Comparison of ENCODE assay signal across 8 mouse cellular contexts in genomic region chr15:10679571-10679970, GRCm38 (mm10). TPM values are rescaled to one million over a fixed set of nuclear protein-coding genes. Genes with fewer than 3 reads are reported as not detected.
DNase-seq lines count a peak whose midpoint lies in the region; ATAC-seq and TF ChIP-seq lines count a peak whose summit lies in the region.

No protein-coding gene starts in this region.

- H3K4me2 ChIP-seq in intestine, embryonic 15.5 days (replicated peaks) = no peak overlapping the region
- H3K4me2 ChIP-seq in intestine, postnatal 0 days (replicated peaks; ENCODE audit: low read depth) = no peak overlapping the region
- no peak overlapping the region for H3K4me2 ChIP-seq in embryonic facial prominence, embryonic 13.5 days

- intact Hi-C loops in heart, postnatal 10 days (cut with DNase I) = no loop called here

- H3K9me3 ChIP-seq in intestine, embryonic 15.5 days = no peaks in the 10 kb centered on the region
- H3K9me3 ChIP-seq in intestine, postnatal 0 days (ENCODE audit: control insufficient read depth) = no peaks in the 10 kb centered on the region
- H3K9me3 ChIP-seq in embryonic facial prominence, embryonic 13.5 days = no peaks in the 10 kb centered on the region

- WGBS in intestine, embryonic 15.5 days = 66% methylated on average over 4 of the region's 4 CpGs
- 58% methylated on average over 4 of the region's 4 CpGs for WGBS in intestine, postnatal 0 days
- WGBS in embryonic facial prominence, embryonic 13.5 days = 42% methylated on average over 4 of the region's 4 CpGs

- peak; percentile 61; the same call in 1 of the 2 replicates for ATAC-seq in intestine, embryonic 15.5 days
- ATAC-seq in intestine, postnatal 0 days = no peak
- ATAC-seq in embryonic facial prominence, embryonic 13.5 days (ENCODE audit: insufficient number of reproducible peaks, insufficient read depth, low FRiP score, low TSS enrichment, low read depth) = peak; percentile 56; the same call in 1 of the 2 replicates

- H3K4me1 ChIP-seq in intestine, embryonic 15.5 days (replicated peaks) = peaks cover 4% of the 10 kb centered on the region; the same call in 1 of the 2 replicates
- no peaks in the 10 kb centered on the region for H3K4me1 ChIP-seq in intestine, postnatal 0 days (replicated peaks; ENCODE audit: control insufficient read depth, insufficient read depth, low read length)
- peaks cover 69% of the 10 kb centered on the region for H3K4me1 ChIP-seq in embryonic facial prominence, embryonic 13.5 days

- H3K27me3 ChIP-seq in intestine, embryonic 15.5 days (replicated peaks) = no peaks in the 10 kb centered on the region
- no peaks in the 10 kb centered on the region for H3K27me3 ChIP-seq in intestine, postnatal 0 days (replicated peaks; ENCODE audit: control insufficient read depth, insufficient read depth, low read length)
- no peaks in the 10 kb centered on the region for H3K27me3 ChIP-seq in embryonic facial prominence, embryonic 13.5 days

- DNase-seq in 3T3-L1 (ENCODE audit: low read depth, low spot score) = peak; percentile 79
- DNase-seq in heart, postnatal 10 days = peak; percentile 48 to 55
- DNase-seq in layer of hippocampus, postnatal 36 days = no peak
- no peak for DNase-seq in cerebellum, adult 11 months
- DNase-seq in cerebellum, adult 9-11 months = no peak

- H3K36me3 ChIP-seq in intestine, embryonic 15.5 days = no peaks in the 10 kb centered on the region
- H3K36me3 ChIP-seq in intestine, postnatal 0 days (ENCODE audit: control insufficient read depth, insufficient read depth) = no peaks in the 10 kb centered on the region
- H3K36me3 ChIP-seq in embryonic facial prominence, embryonic 13.5 days = no peaks in the 10 kb centered on the region

- no peak overlapping the region for H3K9ac ChIP-seq in intestine, embryonic 15.5 days
- no peak overlapping the region for H3K9ac ChIP-seq in intestine, postnatal 0 days (ENCODE audit: low read depth, low read length)
- H3K9ac ChIP-seq in embryonic facial prominence, embryonic 13.5 days = 0 out of 2 replicates have a peak overlapping the region, but pooled peaks have one; percentile 16

- TF ChIP-seq CTCF in intestine, postnatal 0 days (IDR thresholded peaks at IDR 0.05; ENCODE audit: low read depth) = no peak

- no peak overlapping the region for H3K27ac ChIP-seq in intestine, embryonic 15.5 days
- H3K27ac ChIP-seq in intestine, postnatal 0 days (ENCODE audit: low read depth, low read length) = no peak overlapping the region
- H3K27ac ChIP-seq in embryonic facial prominence, embryonic 13.5 days = peak overlapping the region; percentile 80; the same call in 1 of the 2 replicates

- H3K4me3 ChIP-seq in intestine, embryonic 15.5 days (replicated peaks) = no peak overlapping the region
- H3K4me3 ChIP-seq in intestine, postnatal 0 days (ENCODE audit: low read depth, low read length) = no peak overlapping the region
- H3K4me3 ChIP-seq in embryonic facial prominence, embryonic 13.5 days = no peak overlapping the region

RNA-seq across cellular contexts. Expression of gene Rai14, which starts 34.9 kb away (rescaled TPM):
- 16.8 and 17.4 TPM in 2 replicates for polyA plus RNA-seq in intestine, embryonic 15.5 days (2015; fragmentation: Nextera tagmentation; extraction: Ambion mirVana)
- polyA plus RNA-seq in intestine, postnatal 0 days (2015; fragmentation: Nextera tagmentation; extraction: Ambion mirVana) = 6.2 and 6.9 TPM in 2 replicates
- 78.9 and 87.3 TPM in 2 replicates for polyA plus RNA-seq in embryonic facial prominence, embryonic 13.5 days (2015; fragmentation: Nextera tagmentation; extraction: Ambion mirVana)
- 10 to 100 TPM in 1 of 2 experiments, 1 to 10 TPM in 1; 9.7 to 11.0 TPM for total RNA-seq in heart, postnatal 10 days (2021)
- total RNA-seq in layer of hippocampus, postnatal 36 days (2021) = 1 to 10 TPM; 4.8 to 5.6 TPM

Comparison
In these comparisons a context has a peak if more than half of its experiments do, and no peak if none do; other contexts are left out.
1. DNase-seq: peak in 3T3-L1 (single experiment) and heart, postnatal 10 days (2 of 2); none in layer of hippocampus, postnatal 36 days (0 of 2), cerebellum, adult 11 months (single experiment) and cerebellum, adult 9-11 months (single experiment).